Mouse (Mus musculus) cerebellum, postnatal 4 days (tissue): ENCODE data around the gene Tsacc.
"Not testable (repeated sequence)": the region's sequence is repeated elsewhere in the genome, so short reads cannot be mapped to it uniquely, and the experiment has no call there.

Experiments
- DNase-seq, 2 experiments: peaks; one replicate each; pipeline ENCODE4 v3.0.0; 2022; ENCODE audit warnings: low spot score in 2 of 2, mixed read lengths in 1 of 2

The Tsacc gene

GRCm38 (mm10) chr3:88284815-88285564 is 11.8 kb downstream of the Tsacc start:
- not testable (repeated sequence) for DNase-seq

- DNase-seq, result not testable (repeated sequence)
Observed at GRCm38 (mm10) chr3:88281141-88281916, 15.5 kb downstream of the Tsacc start.

GRCm38 (mm10) chr3:88280035-88280434 is 16.8 kb downstream of the Tsacc start:
- no peak for DNase-seq

- peak in 1 of 2 experiments; percentile 14 for DNase-seq
Observed at GRCm38 (mm10) chr3:88276529-88277143, 20.2 kb downstream of the Tsacc start.

GRCm38 (mm10) chr3:88276121-88276520 is 20.7 kb downstream of the Tsacc start:
- no peak for DNase-seq

- DNase-seq, result no peak
Observed at GRCm38 (mm10) chr3:88274002-88274401, 22.8 kb downstream of the Tsacc start.

GRCm38 (mm10) chr3:88271859-88272258 is 24.9 kb downstream of the Tsacc start:
- DNase-seq, result no peak

GRCm38 (mm10) chr3:88271298-88271697 is 25.5 kb downstream of the Tsacc start:
- DNase-seq, result not testable (repeated sequence)

- no peak for DNase-seq
Observed at GRCm38 (mm10) chr3:88268991-88269390, 27.8 kb downstream of the Tsacc start.

- DNase-seq, result not testable (repeated sequence)
Observed at GRCm38 (mm10) chr3:88268014-88268413, 28.8 kb downstream of the Tsacc start.

- DNase-seq, result no peak
Observed at GRCm38 (mm10) chr3:88262346-88262745, 34.5 kb downstream of the Tsacc start.

GRCm38 (mm10) chr3:88256382-88256781 is 40.4 kb downstream of the Tsacc start:
- no peak for DNase-seq

- DNase-seq, result no peak
Observed at GRCm38 (mm10) chr3:88255950-88256349, 40.8 kb downstream of the Tsacc start.

GRCm38 (mm10) chr3:88254268-88254926 is 42.4 kb downstream of the Tsacc start, which contains the start of gene Rhbg:
Rhbg (minus strand) TSS chr3:88254709.
- DNase-seq, result peak in 1 of 2 experiments; percentile 21

GRCm38 (mm10) chr3:88252739-88253138 is 44.1 kb downstream of the Tsacc start:
- no peak for DNase-seq

GRCm38 (mm10) chr3:88248406-88248805 is 48.4 kb downstream of the Tsacc start:
- DNase-seq, result peak in 1 of 2 experiments; percentile 12

- no peak for DNase-seq
Observed at GRCm38 (mm10) chr3:88247666-88248065, 49.1 kb downstream of the Tsacc start.

- peak in 1 of 2 experiments; percentile 82 for DNase-seq
Observed at GRCm38 (mm10) chr3:88245811-88246210, 51.0 kb downstream of the Tsacc start.

- DNase-seq, result peak in 1 of 2 experiments; percentile 67
Observed at GRCm38 (mm10) chr3:88244071-88244470, 52.7 kb downstream of the Tsacc start.

GRCm38 (mm10) chr3:88242531-88242930 is 54.3 kb downstream of the Tsacc start:
- peak; percentile 67 to 90 for DNase-seq

GRCm38 (mm10) chr3:88241045-88241786 is 55.6 kb downstream of the Tsacc start:
- DNase-seq, result peak in 1 of 2 experiments; percentile 51
